Mouse (Mus musculus) MEL (cell line): ENCODE measurements around the gene Card10. TPM values are rescaled to one million over a fixed set of nuclear protein-coding genes. Genes with fewer than 3 reads are reported as not detected.

Experiments
- DNase-seq: peaks from one replicate; pipeline ENCODE4 v3.0.0; 2011; ENCODE audit warnings: low read depth, low spot score
- H3K27ac ChIP-seq: 2 replicates; pipeline ENCODE4 v1.5.1; 2012; ENCODE audit warnings: low read depth, mild to moderate bottlenecking, control low read depth, low read length, moderate library complexity; ENCODE audit not compliant: control insufficient read depth
- H3K27me3 ChIP-seq, 2 experiments: fragments of 150-350 bp in 1 of 2; sonication (generic) in 1 of 2; 2 replicates each; pipeline ENCODE4 v1.6.1; 2012; ENCODE audit warnings: low read length in 2 of 2, mild to moderate bottlenecking in 2 of 2, improper control_type of control experiment in 1 of 2, moderate library complexity in 1 of 2; ENCODE audit not compliant: insufficient read depth in 2 of 2, control insufficient read depth in 1 of 2
- H3K36me3 ChIP-seq, 2 experiments: 2 replicates each; pipeline ENCODE4 v1.6.1; 2012 to 2014; ENCODE audit warnings: low read length in 2 of 2, improper control_type of control experiment in 1 of 2, inconsistent platforms in 1 of 2, mild to moderate bottlenecking in 1 of 2; ENCODE audit not compliant: insufficient read depth in 2 of 2, control insufficient read depth in 1 of 2
- H3K4me1 ChIP-seq, 2 experiments: fragments of 150-350 bp in 1 of 2; sonication (generic) in 1 of 2; 2 replicates each; pipeline ENCODE4 v1.6.1; 2012; ENCODE audit warnings: low read length in 2 of 2, improper control_type of control experiment in 1 of 2, mild to moderate bottlenecking in 1 of 2; ENCODE audit not compliant: insufficient read depth in 2 of 2, control insufficient read depth in 1 of 2
- H3K4me3 ChIP-seq, 2 experiments: fragments of 150-350 bp in 1 of 2; sonication (generic) in 1 of 2; 2 replicates each; pipeline ENCODE4 v1.5.1; 2012; ENCODE audit warnings: low read depth in 2 of 2, low read length in 2 of 2, mild to moderate bottlenecking in 2 of 2, moderate library complexity in 2 of 2, control low read depth in 1 of 2, improper control_type of control experiment in 1 of 2; ENCODE audit not compliant: control insufficient read depth in 1 of 2, insufficient read depth in 1 of 2
- H3K79me2 ChIP-seq: 2 replicates; pipeline ENCODE4 v1.6.1; 2012; ENCODE audit warnings: mild to moderate bottlenecking, low read length, moderate library complexity; ENCODE audit not compliant: control insufficient read depth, poor library complexity, insufficient read depth
- H3K9ac ChIP-seq: 2 replicates; pipeline ENCODE4 v1.6.1; 2012; ENCODE audit warnings: low read depth, mild to moderate bottlenecking, control low read depth, low read length, moderate library complexity; ENCODE audit not compliant: control insufficient read depth, poor library complexity, severe bottlenecking
- H3K9me3 ChIP-seq: fragments of 150-350 bp; sonication (generic); replicated peaks from 2 replicates; pipeline ENCODE4 v1.6.1; 2012; ENCODE audit warnings: mild to moderate bottlenecking, low read length, improper control_type of control experiment, moderate library complexity; ENCODE audit not compliant: insufficient read depth
- BHLHE40 ChIP-seq: IDR thresholded peaks from 2 replicates; pipeline ENCODE4 v1.6.1; 2012; ENCODE audit warnings: low read depth, mild to moderate bottlenecking, inconsistent platforms, low read length, improper control_type of control experiment, borderline replicate concordance
- CHD1 ChIP-seq: IDR thresholded peaks from 2 replicates; pipeline ENCODE4 v1.6.1; 2012; ENCODE audit warnings: low read depth, mild to moderate bottlenecking, inconsistent platforms, low read length, improper control_type of control experiment
- CHD2 ChIP-seq: IDR thresholded peaks from 2 replicates; pipeline ENCODE4 v1.6.1; 2011; ENCODE audit warnings: low read length, improper control_type of control experiment
- E2F4 ChIP-seq: IDR thresholded peaks from 2 replicates; pipeline ENCODE4 v1.6.1; 2011; ENCODE audit warnings: low read depth, low read length, improper control_type of control experiment, borderline replicate concordance
- ELF1 ChIP-seq: IDR thresholded peaks from 2 replicates; pipeline ENCODE4 v1.6.1; 2014; ENCODE audit warnings: low read depth, mild to moderate bottlenecking, inconsistent platforms, low read length, improper control_type of control experiment, moderate library complexity
- EP300 ChIP-seq, 2 experiments: IDR thresholded peaks; 2 replicates each; pipeline ENCODE4 v1.6.1; 2011; ENCODE audit warnings: improper control_type of control experiment in 2 of 2, low read length in 2 of 2, low read depth in 1 of 2, mild to moderate bottlenecking in 1 of 2
- GABPA ChIP-seq: IDR thresholded peaks from 2 replicates; pipeline ENCODE4 v1.6.1; 2012; ENCODE audit warnings: low read depth, mild to moderate bottlenecking, inconsistent platforms, low read length, improper control_type of control experiment, moderate library complexity
- GATA1 ChIP-seq: IDR thresholded peaks from 2 replicates; pipeline ENCODE4 v1.6.1; 2011; ENCODE audit warnings: low read depth, low read length, improper control_type of control experiment
- MAFK ChIP-seq: IDR thresholded peaks from 2 replicates; pipeline ENCODE4 v1.6.1; 2011; ENCODE audit warnings: low read depth, mild to moderate bottlenecking, low read length, improper control_type of control experiment, borderline replicate concordance
- MAX ChIP-seq: IDR thresholded peaks from 2 replicates; pipeline ENCODE4 v1.6.1; 2011; ENCODE audit warnings: low read length, improper control_type of control experiment
- MAZ ChIP-seq: IDR thresholded peaks from 2 replicates; pipeline ENCODE4 v1.6.1; 2012; ENCODE audit warnings: low read depth, mild to moderate bottlenecking, inconsistent platforms, low read length, improper control_type of control experiment
- MEF2A ChIP-seq: IDR thresholded peaks from 2 replicates; pipeline ENCODE4 v1.6.1; 2014; ENCODE audit warnings: low read depth, mild to moderate bottlenecking, inconsistent platforms, low read length, improper control_type of control experiment; ENCODE audit not compliant: poor library complexity, insufficient replicate concordance, severe bottlenecking; ENCODE audit errors: extremely low read depth
- MXI1 ChIP-seq: IDR thresholded peaks from 2 replicates; pipeline ENCODE4 v1.6.1; 2011; ENCODE audit warnings: mild to moderate bottlenecking, low read depth, low read length, improper control_type of control experiment
- MYB ChIP-seq: IDR thresholded peaks from 2 replicates; pipeline ENCODE4 v1.6.1; 2011; ENCODE audit warnings: mild to moderate bottlenecking, low read depth, low read length, improper control_type of control experiment
- NELFE ChIP-seq: IDR thresholded peaks from 2 replicates; pipeline ENCODE4 v1.6.1; 2011; ENCODE audit warnings: low read depth, low read length, improper control_type of control experiment
- NRF1 ChIP-seq: IDR thresholded peaks from 2 replicates; pipeline ENCODE4 v1.6.1; 2014; ENCODE audit warnings: low read depth, mild to moderate bottlenecking, inconsistent platforms, low read length, improper control_type of control experiment, moderate library complexity; ENCODE audit not compliant: poor library complexity, insufficient read depth, severe bottlenecking
- POLR2AphosphoS2 ChIP-seq: IDR thresholded peaks from 2 replicates; pipeline ENCODE4 v1.6.1; 2011; ENCODE audit warnings: low read length, improper control_type of control experiment
- RAD21 ChIP-seq: IDR thresholded peaks from 2 replicates; pipeline ENCODE4 v1.6.1; 2011; ENCODE audit warnings: mild to moderate bottlenecking, low read depth, low read length, improper control_type of control experiment
- RCOR1 ChIP-seq: IDR thresholded peaks from 2 replicates; pipeline ENCODE4 v1.6.1; 2012; ENCODE audit warnings: low read depth, mild to moderate bottlenecking, inconsistent platforms, low read length, improper control_type of control experiment
- TAL1 ChIP-seq: IDR thresholded peaks from 2 replicates; pipeline ENCODE4 v1.6.1; 2012; ENCODE audit warnings: mild to moderate bottlenecking, inconsistent platforms, low read length, moderate library complexity, mixed read lengths
- TCF12 ChIP-seq: IDR thresholded peaks from 2 replicates; pipeline ENCODE4 v1.6.1; 2014; ENCODE audit warnings: low read depth, mild to moderate bottlenecking, inconsistent platforms, low read length, improper control_type of control experiment, moderate library complexity
- USF1 ChIP-seq: IDR thresholded peaks from 2 replicates; pipeline ENCODE4 v1.6.1; 2014; ENCODE audit warnings: low read depth, mild to moderate bottlenecking, inconsistent platforms, low read length, improper control_type of control experiment, moderate library complexity
- USF2 ChIP-seq, 2 experiments: IDR thresholded peaks; 2 replicates each; pipeline ENCODE4 v1.6.1; 2011 to 2012; ENCODE audit warnings: improper control_type of control experiment in 2 of 2, low read length in 2 of 2, borderline replicate concordance in 1 of 2, inconsistent platforms in 1 of 2, low read depth in 1 of 2, mild to moderate bottlenecking in 1 of 2; ENCODE audit not compliant: insufficient read depth in 1 of 2
- ZC3H11A ChIP-seq: IDR thresholded peaks from 2 replicates; pipeline ENCODE4 v1.6.1; 2012; ENCODE audit warnings: low read depth, mild to moderate bottlenecking, inconsistent platforms, low read length, improper control_type of control experiment
- ZKSCAN1 ChIP-seq: IDR thresholded peaks from 2 replicates; pipeline ENCODE4 v1.6.1; 2012; ENCODE audit warnings: low read depth, mild to moderate bottlenecking, inconsistent platforms, low read length, improper control_type of control experiment, moderate library complexity
- ZMIZ1 ChIP-seq: IDR thresholded peaks from 2 replicates; pipeline ENCODE4 v1.6.1; 2012; ENCODE audit warnings: low read depth, mild to moderate bottlenecking, inconsistent platforms, low read length, improper control_type of control experiment, moderate library complexity
- ZNF384 ChIP-seq: IDR thresholded peaks from 2 replicates; pipeline ENCODE4 v1.6.1; 2012; ENCODE audit warnings: low read depth, mild to moderate bottlenecking, inconsistent platforms, low read length, improper control_type of control experiment
- polyA plus RNA-seq, 2 experiments: library from polyadenylated mRNA; stranded (reverse) in 1 of 2; unstranded in 1 of 2; fragments of >175 nt in 1 of 2; fragments of >200 nt in 1 of 2; gene quantifications; 2 replicates each; pipeline versions ENCODE4 v1.2.1 to v1.2.4; 2012; ENCODE audit warnings: low replicate concordance in 2 of 2, low read depth in 1 of 2; ENCODE audit not compliant: insufficient read length in 2 of 2, insufficient read depth in 1 of 2, missing spikeins in 1 of 2
- total RNA-seq: library from RNA; depleted of rRNA; stranded (reverse); fragments of 300-350 nt; gene quantifications from 2 replicates; pipeline ENCODE4 v1.2.3, GENCODE M21; 2012; rRNA removed

The Card10 gene
- total RNA-seq (not detected in 2 replicates), polyA plus RNA-seq (not detected)

- H3K79me2 ChIP-seq = no peaks in the 10 kb centered on the region
- H3K4me3 ChIP-seq = no peak within 1 kb of the TSS
- no peak for DNase-seq
- TF ChIP-seq MYB (no peak), POLR2AphosphoS2 (no peak), MXI1 (no peak), CHD2 (no peak), MAX (no peak), MAFK (no peak), ZC3H11A (no peak), RCOR1 (no peak), ZMIZ1 (no peak), BHLHE40 (no peak), USF1 (no peak)
- H3K9me3 ChIP-seq = no peaks in the 10 kb centered on the region
- H3K4me1 ChIP-seq = no peaks in the 10 kb centered on the region
- no peaks in the 10 kb centered on the region for H3K36me3 ChIP-seq
- no peak within 1 kb of the TSS for H3K9ac ChIP-seq
- H3K27ac ChIP-seq = no peak within 1 kb of the TSS
- peaks cover 0 to 3% of the 10 kb centered on the region in 2 experiments; a peak in 2 of 4 replicates for H3K27me3 ChIP-seq
These were observed at the start of gene Card10 for GRCm38 (mm10) chr15:78802776-78803391. Gene Card10, minus strand, starts transcription at chr15:78803042.

- Histone ChIP-seq H3K9ac (peak overlapping the region; percentile 17), H3K4me3 (no peak overlapping the region), H3K4me1 (peaks cover 5 to 12% of the 10 kb centered on the region in 2 experiments), H3K9me3 (no peaks in the 10 kb centered on the region), H3K79me2 (no peaks in the 10 kb centered on the region), H3K27ac (peak overlapping the region; percentile 16; the same call in 1 of the 2 replicates), H3K36me3 (peaks cover 0 to 5% of the 10 kb centered on the region in 2 experiments; a peak in 2 of 4 replicates), H3K27me3 (0 out of 4 replicates have a peak, but pooled peaks cover 0 to 2% of the 10 kb centered on the region in 2 experiments)
- peak; percentile 94 for DNase-seq
- TF ChIP-seq NRF1 = no peak
- no peak for TF ChIP-seq MEF2A
- peak in 1 of 2 experiments; percentile 56; a peak in 2 of 4 replicates for TF ChIP-seq EP300 (IDR thresholded peaks at IDR 0.05; ENCODE audit: low read depth in 1 of 2, low read length in 2 of 2)
- TF ChIP-seq TAL1 = no peak
- TF ChIP-seq CHD2 = no peak
- TF ChIP-seq E2F4 = no peak
- no peak for TF ChIP-seq MXI1
- TF ChIP-seq MAZ = no peak
- no peak for TF ChIP-seq MAX
- no peak for TF ChIP-seq MAFK
- no peak; the same call in 1 of the 2 replicates for TF ChIP-seq TCF12
- no peak for TF ChIP-seq USF1
- peak; percentile 57; the same call in 1 of the 2 replicates for TF ChIP-seq BHLHE40
- TF ChIP-seq USF2 (IDR thresholded peaks at IDR 0.05; ENCODE audit: borderline replicate concordance in 1 of 2, insufficient read depth in 1 of 2, low read depth in 1 of 2, low read length in 2 of 2) = no peak
- TF ChIP-seq MYB = no peak
- no peak for TF ChIP-seq POLR2AphosphoS2
- TF ChIP-seq ZNF384 = no peak
- TF ChIP-seq RAD21 = peak; percentile 45
- TF ChIP-seq GATA1 = peak; percentile 47
- TF ChIP-seq ELF1 = no peak; the same call in 1 of the 2 replicates
- TF ChIP-seq ZMIZ1 = no peak
- no peak for TF ChIP-seq NELFE
- no peak for TF ChIP-seq CHD1
- TF ChIP-seq ZC3H11A = no peak
- no peak for TF ChIP-seq ZKSCAN1
- TF ChIP-seq GABPA = no peak
These were observed 48.8 kb upstream of the Card10 start for GRCm38 (mm10) chr15:78851505-78852153.
